In genomic region chr16:4077384-4078061, GRCm38 (mm10) we compare ENCODE assay signal across 7 mouse cellular contexts. TPM values are rescaled to one million over a fixed set of nuclear protein-coding genes. Genes with fewer than 3 reads are reported as not detected.
DNase-seq lines count a peak whose midpoint lies in the region; ATAC-seq lines count a peak whose summit lies in the region.

Gene Trap1 (minus strand): TSS chr16:4077827.

- peaks cover 16% of the 10 kb centered on the region for H3K4me1 ChIP-seq in intestine, embryonic 15.5 days (replicated peaks)
- H3K4me1 ChIP-seq in midbrain, embryonic 10.5 days, result peaks cover 17% of the 10 kb centered on the region

- H3K36me3 ChIP-seq in intestine, embryonic 15.5 days, result no peaks in the 10 kb centered on the region; the same call in 1 of the 2 replicates
- peaks cover 15% of the 10 kb centered on the region for H3K36me3 ChIP-seq in midbrain, embryonic 10.5 days

- under 1% methylated on average over 58 of the region's 58 CpGs for WGBS in intestine, embryonic 15.5 days
- WGBS in midbrain, embryonic 10.5 days, result under 1% methylated on average over 58 of the region's 58 CpGs

- H3K4me3 ChIP-seq in intestine, embryonic 15.5 days (replicated peaks), result peak within 1 kb of the TSS; percentile 96
- H3K4me3 ChIP-seq in midbrain, embryonic 10.5 days, result peak within 1 kb of the TSS; percentile 97

- no peaks in the 10 kb centered on the region for H3K9me3 ChIP-seq in intestine, embryonic 15.5 days
- no peaks in the 10 kb centered on the region for H3K9me3 ChIP-seq in midbrain, embryonic 10.5 days (replicated peaks)

- H3K4me2 ChIP-seq in intestine, embryonic 15.5 days (replicated peaks), result peak within 1 kb of the TSS; percentile 58

- intact Hi-C loops in gastrocnemius, postnatal 36 days (cut with DNase I), result loop anchor here (5.0 kb wide), 1 partner anchor 135 kb away; the partner anchor contains the start of gene Crebbp
- intact Hi-C loops in left cerebral cortex, postnatal 25 days (cut with DNase I), result loop anchor here (2.0 kb wide), 2 partner anchors 135 to 211 kb away; partner anchors contain the start of gene Crebbp

- peak; percentile 96 to 98 for DNase-seq in adrenal gland, adult 18-20 months (ENCODE audit: low spot score in 2 of 2)
- DNase-seq in embryo, embryonic 11 days, result peak; percentile 90
- DNase-seq in gastrocnemius, postnatal 36 days, result peak; percentile 89 to 95
- peak; percentile 96 to 97 for DNase-seq in left cerebral cortex, postnatal 25 days (ENCODE audit: low spot score in 2 of 2)
- peak; percentile 92 for DNase-seq in midbrain, embryonic 10.5 days (ENCODE audit: low spot score)
- DNase-seq in right cerebral cortex, postnatal 4 days, result peak; percentile 95

- H3K27ac ChIP-seq in intestine, embryonic 15.5 days, result peak within 1 kb of the TSS; percentile 85
- H3K27ac ChIP-seq in midbrain, embryonic 10.5 days (replicated peaks), result peak within 1 kb of the TSS; percentile 90

- peak; percentile 98 for ATAC-seq in intestine, embryonic 15.5 days

- no peaks in the 10 kb centered on the region for H3K27me3 ChIP-seq in intestine, embryonic 15.5 days (replicated peaks)
- no peaks in the 10 kb centered on the region for H3K27me3 ChIP-seq in midbrain, embryonic 10.5 days (ENCODE audit: low read depth, poor library complexity, severe bottlenecking)

- peak within 1 kb of the TSS; percentile 97 for H3K9ac ChIP-seq in intestine, embryonic 15.5 days

RNA-seq across cellular contexts. Expression of gene Trap1, which starts in this region (rescaled TPM):
- 100 to 1,000 TPM; 197 to 233 TPM for total RNA-seq in adrenal gland, adult 18-20 months (2021)
- total RNA-seq in gastrocnemius, postnatal 36 days (2021), result 100 to 1,000 TPM; 102 to 117 TPM
- polyA plus RNA-seq in intestine, embryonic 15.5 days (2015; fragmentation: Nextera tagmentation; extraction: Ambion mirVana), result 115 and 116 TPM in 2 replicates
- 10 to 100 TPM; 66.0 to 68.7 TPM for total RNA-seq in left cerebral cortex, postnatal 25 days (2021)
- polyA plus RNA-seq in midbrain, embryonic 10.5 days (2016; fragmentation: Nextera tagmentation; extraction: Ambion mirVana), result 85.5 and 90.6 TPM in 2 replicates

Comparison
In these comparisons a context has a peak if more than half of its experiments do, and no peak if none do; other contexts are left out.
1. Peak in every context shown above with its lines: DNase-seq, ATAC-seq, H3K4me3 ChIP-seq and H3K27ac ChIP-seq.